Mouse (Mus musculus): ENCODE measurements around the gene Serpina5.

DNA sequence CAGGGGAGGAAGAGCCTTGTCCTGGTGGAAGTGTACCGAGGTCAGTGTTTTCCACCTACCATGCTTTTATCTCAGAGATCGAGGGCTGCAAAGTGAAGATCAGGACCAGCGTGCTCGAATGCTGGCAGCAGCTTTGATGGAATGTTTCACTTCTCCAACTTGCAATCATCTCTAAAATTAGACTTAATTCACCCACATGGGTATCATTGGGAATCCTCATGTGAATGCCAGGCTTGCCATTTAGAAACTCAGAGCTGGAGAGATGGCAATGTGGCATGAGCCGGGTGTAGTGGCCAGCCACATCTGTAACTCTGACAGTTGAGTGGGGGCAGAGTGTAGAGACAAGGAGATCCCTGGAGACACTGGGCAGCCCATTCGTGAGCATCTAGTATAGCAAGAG lies 40.8 kb upstream of the Serpina5 start:
- no peak for TF ChIP-seq CTCF (IDR thresholded peaks at IDR 0.05; ENCODE audit: insufficient read depth, low read depth, low read length)
- no peak for TF ChIP-seq POLR2A (IDR thresholded peaks at IDR 0.05; ENCODE audit: insufficient read depth, low read depth, low read length)

Measured in olfactory bulb, adult 2 months (tissue).